Mouse (Mus musculus) liver, adult 2 months (tissue): ENCODE data around the gene Timm44. TPM values are rescaled to one million over a fixed set of nuclear protein-coding genes. Genes with fewer than 3 reads are reported as not detected.

Source experiments
- DNase-seq: peaks from one replicate; pipeline ENCODE4 v3.0.0-alpha.2; 2011; ENCODE audit warnings: low read depth, low spot score; ENCODE audit errors: extremely low read depth
- H3K27ac ChIP-seq: fragments of 200-500 bp; replicated peaks from 2 replicates; pipeline ENCODE4 v1.5.1; 2012; ENCODE audit warnings: low read depth, mild to moderate bottlenecking, control low read depth, inconsistent platforms, low read length; ENCODE audit not compliant: insufficient read depth
- H3K27me3 ChIP-seq: fragments of 200-500 bp; 2 replicates; pipeline ENCODE4 v1.6.1; 2012; ENCODE audit warnings: mild to moderate bottlenecking, moderate library complexity, low read length, inconsistent platforms; ENCODE audit not compliant: control insufficient read depth, insufficient read depth
- H3K36me3 ChIP-seq: fragments of 200-500 bp; 2 replicates; pipeline ENCODE4 v1.6.1; 2012; ENCODE audit warnings: low read length, inconsistent platforms; ENCODE audit not compliant: control insufficient read depth, insufficient read depth
- H3K4me1 ChIP-seq: fragments of 200-500 bp; 2 replicates; pipeline ENCODE4 v1.6.1; 2011; ENCODE audit warnings: low read length; ENCODE audit not compliant: control insufficient read depth, insufficient read depth
- H3K4me3 ChIP-seq: fragments of 200-500 bp; 2 replicates; pipeline ENCODE4 v1.5.1; 2011; ENCODE audit warnings: low read depth, mild to moderate bottlenecking, control low read depth, low read length, moderate library complexity; ENCODE audit not compliant: insufficient read depth
- H3K79me2 ChIP-seq: fragments of 200-500 bp; 2 replicates; pipeline ENCODE4 v1.6.1; 2012; ENCODE audit warnings: inconsistent platforms, mild to moderate bottlenecking, low read length, moderate library complexity; ENCODE audit not compliant: control insufficient read depth, insufficient read depth
- H3K9ac ChIP-seq: fragments of 200-500 bp; 2 replicates; pipeline ENCODE4 v1.6.1; 2012; ENCODE audit warnings: low read depth, mild to moderate bottlenecking, control low read depth, inconsistent platforms, low read length
- CTCF ChIP-seq: fragments of 200-500 bp; IDR thresholded peaks from 2 replicates; pipeline ENCODE4 v1.5.1; 2011; ENCODE audit warnings: low read depth, low read length, control low read depth
- POLR2A ChIP-seq: fragments of 200-500 bp; IDR thresholded peaks from 2 replicates; pipeline ENCODE4 v1.6.1; 2011; ENCODE audit warnings: low read length, control low read depth; ENCODE audit not compliant: insufficient read depth; ENCODE audit errors: extremely low read depth
- WGBS: fragments of 180-500 bp; shearing (Covaris S2); methylation state at CpG from one replicate; pipeline ENCODE4 v1.1.7; 2018; 5-methylcytosine and 5-hydroxymethylcytosine counted together
- polyA plus RNA-seq: library from polyadenylated mRNA; depleted of rRNA; stranded (reverse); fragments of >200 nt; gene quantifications from 2 replicates; pipeline ENCODE4 v1.2.3, GENCODE M21; 2012
- total RNA-seq: library from RNA; depleted of rRNA; stranded (reverse); fragments of >200 nt; gene quantifications from 2 replicates; pipeline ENCODE4 v1.2.3, GENCODE M21; 2014

The Timm44 gene
- total and polyA plus RNA-seq, 2 experiments = 39.0 to 61.2 TPM

DNA sequence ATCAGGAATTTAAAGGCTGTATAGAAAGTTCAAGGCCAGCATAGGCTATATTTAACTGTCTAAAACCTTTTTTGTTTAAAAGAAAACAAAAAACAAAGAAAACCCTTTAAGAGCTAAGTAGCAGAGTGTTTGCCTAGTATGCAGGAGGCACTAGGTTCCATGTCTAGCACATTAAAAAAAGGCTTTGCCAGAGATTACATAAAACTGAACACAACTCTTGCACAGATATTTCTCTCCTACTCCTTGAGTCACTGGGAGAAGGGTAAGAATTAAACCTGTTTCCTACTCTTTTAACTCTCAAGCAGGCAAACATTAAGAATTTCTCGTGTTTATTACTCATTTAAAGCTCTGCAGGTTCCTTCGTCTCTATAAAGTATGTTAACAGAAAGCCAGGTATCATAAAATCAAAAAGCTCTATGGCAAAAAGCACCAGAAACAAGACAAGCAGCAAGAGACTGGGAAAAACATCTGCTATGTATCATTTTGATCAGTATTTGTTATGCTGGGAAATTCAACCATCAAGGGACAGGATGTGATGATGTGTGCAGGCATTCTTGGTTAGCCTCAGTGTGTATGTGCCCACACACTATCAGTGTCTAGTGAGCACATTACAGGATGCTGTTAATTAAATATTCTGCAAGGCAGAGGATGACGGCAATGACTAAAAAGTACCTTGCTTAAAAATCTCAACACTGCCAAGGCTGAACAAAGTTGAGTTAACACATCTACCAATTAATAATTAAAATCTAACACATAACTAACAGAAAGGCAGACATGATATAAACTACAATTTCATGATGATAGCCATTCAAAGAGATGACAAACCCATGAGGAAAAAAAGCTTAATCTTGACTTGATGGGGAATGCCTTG lies 37.8 kb upstream of the Timm44 start:
- Histone ChIP-seq H3K4me3 (no peak overlapping the region), H3K36me3 (peaks cover 30% of the 10 kb centered on the region), H3K27me3 (no peaks in the 10 kb centered on the region), H3K9ac (no peak overlapping the region), H3K27ac (peak overlapping the region; percentile 45; the same call in 1 of the 2 replicates), H3K79me2 (peaks cover 19% of the 10 kb centered on the region), H3K4me1 (peaks cover 30% of the 10 kb centered on the region)
- 44% methylated on average over 3 of the region's 3 CpGs for WGBS
- no peak for TF ChIP-seq CTCF
- no peak for TF ChIP-seq POLR2A
- DNase-seq = peak; percentile 57

- Histone ChIP-seq H3K79me2 (peaks cover 13% of the 10 kb centered on the region; the same call in 1 of the 2 replicates), H3K27ac (no peak overlapping the region), H3K4me3 (no peak overlapping the region), H3K27me3 (no peaks in the 10 kb centered on the region), H3K9ac (no peak overlapping the region), H3K36me3 (peaks cover 35% of the 10 kb centered on the region), H3K4me1 (peaks cover 25% of the 10 kb centered on the region)
- no peak for DNase-seq
- TF ChIP-seq POLR2A = no peak
- TF ChIP-seq CTCF = no peak
Measured at GRCm38 (mm10) chr8:4312104-4312503, 36.4 kb upstream of the Timm44 start.

GRCm38 (mm10) chr8:4305838-4306237 lies 30.1 kb upstream of the Timm44 start:
- H3K4me3 ChIP-seq = no peak overlapping the region
- H3K9ac ChIP-seq = no peak overlapping the region
- H3K27ac ChIP-seq = no peak overlapping the region
- no peaks in the 10 kb centered on the region for H3K27me3 ChIP-seq
- no peaks in the 10 kb centered on the region for H3K4me1 ChIP-seq
- TF ChIP-seq POLR2A (no peak), CTCF (no peak)
- 87% methylated on average over 2 of the region's 2 CpGs for WGBS
- DNase-seq = no peak
- H3K36me3 ChIP-seq = peaks cover 78% of the 10 kb centered on the region
- H3K79me2 ChIP-seq = peaks cover 4% of the 10 kb centered on the region; the same call in 1 of the 2 replicates

GRCm38 (mm10) chr8:4304124-4304547 lies 28.4 kb upstream of the Timm44 start:
- no peak overlapping the region for H3K4me3 ChIP-seq
- no peak for TF ChIP-seq POLR2A
- no peak for TF ChIP-seq CTCF
- no peak overlapping the region for H3K9ac ChIP-seq
- H3K27me3 ChIP-seq = no peaks in the 10 kb centered on the region
- WGBS = 75% methylated on average over 3 of the region's 3 CpGs
- DNase-seq = no peak
- no peak overlapping the region for H3K27ac ChIP-seq
- peaks cover 4% of the 10 kb centered on the region; the same call in 1 of the 2 replicates for H3K79me2 ChIP-seq
- H3K36me3 ChIP-seq = peaks cover 75% of the 10 kb centered on the region
- no peaks in the 10 kb centered on the region for H3K4me1 ChIP-seq

DNA sequence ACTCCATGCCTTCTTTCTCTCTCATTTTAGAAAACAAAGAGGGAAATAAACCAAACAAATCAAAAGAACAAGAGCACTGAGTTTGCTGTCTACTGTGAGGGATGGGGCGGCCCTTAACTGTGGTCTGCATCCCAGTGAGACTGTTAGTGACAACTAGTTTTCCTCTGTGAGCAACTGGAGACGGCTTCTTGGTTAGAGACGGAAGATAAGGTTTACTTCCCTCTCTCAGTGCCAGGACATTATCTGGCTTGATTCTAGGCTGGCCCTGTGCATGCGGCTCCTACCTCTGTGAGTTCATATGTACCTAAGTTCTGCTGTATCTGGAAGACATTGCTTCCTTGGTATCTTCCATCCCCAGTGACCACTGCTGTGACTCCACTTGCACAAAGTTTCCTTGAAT lies 22.1 kb upstream of the Timm44 start:
- Histone ChIP-seq H3K79me2 (no peaks in the 10 kb centered on the region; the same call in 1 of the 2 replicates), H3K4me1 (no peaks in the 10 kb centered on the region), H3K9ac (no peak overlapping the region), H3K27ac (no peak overlapping the region), H3K4me3 (no peak overlapping the region), H3K27me3 (no peaks in the 10 kb centered on the region), H3K36me3 (peaks cover 71% of the 10 kb centered on the region)
- no peak for TF ChIP-seq CTCF
- TF ChIP-seq POLR2A = no peak
- WGBS = 82% methylated on average over 4 of the region's 4 CpGs
- DNase-seq = no peak

GRCm38 (mm10) chr8:4292738-4293137 lies 17.0 kb upstream of the Timm44 start:
- Histone ChIP-seq H3K9ac (no peak overlapping the region), H3K79me2 (no peaks in the 10 kb centered on the region; the same call in 1 of the 2 replicates), H3K27ac (no peak overlapping the region), H3K27me3 (no peaks in the 10 kb centered on the region), H3K36me3 (peaks cover 63% of the 10 kb centered on the region), H3K4me1 (no peaks in the 10 kb centered on the region), H3K4me3 (no peak overlapping the region)
- DNase-seq = no peak
- WGBS = 79% methylated on average over 5 of the region's 5 CpGs
- TF ChIP-seq POLR2A (no peak), CTCF (peak; percentile 20; the same call in 1 of the 2 replicates)
